Mouse (Mus musculus): ENCODE results near the gene Opcml.

The Opcml gene

DNA sequence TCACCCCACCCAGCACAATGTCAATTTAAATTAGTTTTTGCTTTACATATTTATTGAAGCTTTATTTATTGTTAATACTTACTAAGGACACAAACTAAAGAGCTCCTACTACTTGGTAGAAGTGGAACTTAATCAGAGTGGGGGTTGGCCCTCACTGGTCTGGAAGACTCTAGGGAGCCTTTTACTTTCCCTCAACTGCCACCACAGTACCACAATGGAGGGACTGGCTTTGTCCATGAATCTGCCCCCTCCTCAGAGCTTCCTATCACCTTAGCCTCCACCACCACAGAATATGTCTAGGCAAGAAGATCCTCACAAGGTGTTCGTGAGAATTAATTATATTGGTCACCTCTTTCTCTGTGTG lies 465.3 kb downstream of the Opcml start:
- DNase-seq, result no peak

DNA sequence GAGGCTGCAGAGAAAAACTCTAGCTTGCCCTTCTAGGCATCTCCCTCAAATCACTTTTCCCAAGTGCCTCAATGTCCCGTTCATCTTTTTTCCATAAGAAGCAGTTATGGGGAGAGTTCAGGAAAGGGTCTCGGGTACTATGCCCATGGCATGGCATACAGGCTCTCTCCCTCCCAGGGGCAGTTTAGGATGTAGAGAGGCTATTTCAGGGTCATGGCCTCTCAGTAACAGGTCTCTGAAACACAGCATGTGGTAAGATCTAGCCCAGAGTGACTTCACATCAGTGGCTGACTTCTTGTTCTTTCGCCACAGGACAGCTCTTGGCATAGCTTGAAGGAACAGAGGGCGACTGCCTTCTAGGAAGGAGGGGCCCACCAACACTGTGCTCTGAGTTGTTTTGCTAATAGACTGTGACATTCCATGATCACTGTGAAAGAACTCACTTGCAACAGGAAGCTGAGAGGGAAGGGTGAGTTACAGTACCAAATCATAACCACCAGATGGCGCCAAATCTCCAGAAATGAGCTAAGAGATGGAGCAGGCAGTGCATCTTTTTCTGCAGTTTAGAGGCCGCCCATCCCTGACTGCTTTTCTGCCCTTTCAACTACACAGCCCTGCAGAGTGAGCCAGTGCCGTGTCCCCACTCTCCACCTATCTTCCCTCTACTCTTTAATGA lies 470.6 kb downstream of the Opcml start:
- peak; percentile 78 for DNase-seq

DNA sequence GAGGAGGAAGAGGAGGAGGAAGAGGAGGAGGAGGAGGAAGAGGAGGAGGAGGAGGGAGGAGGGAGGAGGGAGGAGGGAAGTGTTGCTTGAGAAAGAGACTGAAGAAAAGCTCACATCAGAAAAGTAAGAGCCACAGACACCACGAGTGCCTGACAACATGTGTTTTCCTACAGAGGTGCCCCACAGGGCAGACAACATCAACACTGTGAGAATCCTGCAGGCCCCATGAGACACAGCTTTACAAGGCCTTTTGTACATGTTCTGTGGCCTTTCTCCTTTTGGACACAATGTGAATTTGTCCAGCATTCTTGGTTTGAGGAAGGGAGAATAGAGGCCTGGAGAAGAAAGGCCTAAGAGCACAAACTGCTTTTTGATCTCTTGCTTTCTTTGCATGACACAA lies 471.4 kb downstream of the Opcml start:
- DNase-seq, result no peak

DNA sequence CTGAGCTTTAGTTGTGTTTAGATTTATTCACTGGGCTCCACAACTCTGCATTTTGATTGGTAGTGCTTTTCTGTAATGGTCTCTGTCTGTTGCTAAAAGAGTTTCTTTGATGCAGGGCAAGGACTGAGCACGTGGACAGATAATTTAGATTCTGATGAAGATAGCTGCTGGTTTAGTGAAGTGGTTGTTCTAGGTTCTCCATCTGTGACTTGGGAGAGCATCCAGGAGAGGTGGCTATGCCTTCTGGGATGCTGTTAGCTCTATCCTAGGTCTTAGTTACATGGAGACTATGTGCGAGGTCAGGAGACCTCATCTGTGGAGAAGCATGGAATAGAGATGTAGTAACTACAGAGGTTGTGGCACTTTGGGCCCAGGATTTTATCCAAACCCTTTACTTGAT lies 472.3 kb downstream of the Opcml start:
- DNase-seq, result no peak

DNA sequence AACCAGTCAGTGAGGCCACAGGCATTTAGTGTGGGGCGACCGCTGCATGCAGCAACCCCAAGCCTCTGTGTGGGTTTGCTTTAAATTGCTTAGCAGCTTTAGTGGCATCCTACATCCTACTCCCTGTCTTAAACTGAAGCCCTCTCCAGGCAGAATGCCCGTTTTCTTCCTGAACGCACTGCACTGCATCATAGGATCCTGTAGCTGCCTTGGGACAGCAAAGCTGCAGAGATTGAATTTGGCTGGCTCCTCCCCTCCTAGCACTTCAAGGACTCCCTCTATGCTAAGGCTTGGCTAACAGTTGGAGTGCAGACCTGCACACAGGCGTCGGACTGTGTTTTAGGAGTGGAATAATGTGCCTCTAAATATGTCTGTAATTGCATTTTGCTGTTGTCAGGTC lies 474.2 kb downstream of the Opcml start:
- DNase-seq, result no peak

DNA sequence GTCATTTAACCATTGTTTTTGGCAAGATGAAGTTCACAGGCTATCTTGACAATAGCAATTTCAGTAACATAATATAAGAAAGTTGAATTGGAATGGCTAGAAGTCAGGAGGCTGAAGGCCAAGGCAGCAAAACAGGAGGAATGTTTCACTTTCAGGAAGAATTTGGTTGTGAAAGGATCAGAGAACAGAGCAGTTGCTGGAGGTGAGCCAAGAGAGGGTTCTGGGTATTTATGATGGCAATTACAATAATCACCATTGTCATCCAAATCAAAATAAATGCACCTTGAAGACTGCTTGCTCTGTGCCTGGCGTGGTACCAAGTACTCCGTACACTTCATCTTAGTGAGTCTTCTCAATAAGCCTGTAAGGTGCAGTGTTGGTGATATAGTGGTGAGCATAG lies 483.2 kb downstream of the Opcml start:
- DNase-seq, result no peak

DNA sequence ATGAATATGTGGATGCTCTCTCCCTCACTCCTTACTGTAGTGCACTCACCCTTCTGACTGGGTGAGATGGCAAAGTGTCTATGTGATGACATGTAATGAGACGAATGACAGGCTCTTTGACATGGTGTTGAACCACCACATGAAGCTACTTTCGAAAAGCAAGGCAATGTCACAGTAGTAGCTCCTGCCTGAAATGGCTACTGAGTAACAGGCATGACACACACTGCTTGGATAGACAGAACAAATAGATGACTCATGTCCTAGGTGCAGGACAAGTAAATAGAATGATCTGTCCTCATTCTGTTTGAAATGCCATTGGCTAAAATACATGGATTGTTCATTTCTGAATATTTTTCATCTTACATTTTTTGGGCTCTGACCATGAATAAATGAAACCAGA lies 488.0 kb downstream of the Opcml start:
- DNase-seq, result no peak

DNA sequence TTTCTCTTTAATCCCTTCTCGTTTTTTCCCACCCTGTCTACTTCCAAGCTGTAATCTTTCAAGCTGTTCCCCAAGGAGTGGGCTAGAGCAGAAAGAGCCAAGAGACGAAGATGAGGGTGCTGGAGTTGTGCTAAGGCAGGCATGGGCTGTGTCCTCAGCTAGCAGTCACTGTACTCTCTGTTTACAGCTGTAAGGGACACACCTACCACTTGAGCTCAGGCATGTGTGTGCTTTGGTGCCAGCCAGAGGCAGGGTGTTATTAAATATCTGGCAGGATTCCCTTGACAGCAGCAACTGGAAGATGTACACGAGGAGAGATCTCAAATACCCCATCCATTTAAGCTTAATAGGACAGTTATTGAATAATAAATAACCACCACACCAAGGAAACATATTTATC lies 490.4 kb downstream of the Opcml start:
- DNase-seq, result no peak

DNA sequence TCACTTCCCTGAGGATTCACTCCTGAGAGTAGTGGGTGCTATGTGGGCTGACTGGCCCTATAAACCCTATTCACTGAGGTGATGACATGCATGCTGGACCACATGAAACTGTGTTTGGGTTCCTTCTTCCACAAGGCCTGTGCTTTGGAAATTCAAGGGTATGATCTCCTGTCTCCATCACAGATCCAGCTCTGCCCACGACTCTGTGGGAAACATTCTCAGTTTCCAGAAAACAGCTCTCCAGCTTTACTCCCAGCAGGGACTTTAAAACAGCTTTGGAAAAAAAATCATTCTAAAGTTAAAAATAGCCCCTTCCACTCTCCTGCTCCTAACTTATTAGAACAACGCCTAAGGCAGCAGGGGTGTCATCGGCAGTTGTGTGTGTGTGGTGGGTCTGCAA lies 491.0 kb downstream of the Opcml start:
- no peak for DNase-seq

DNA sequence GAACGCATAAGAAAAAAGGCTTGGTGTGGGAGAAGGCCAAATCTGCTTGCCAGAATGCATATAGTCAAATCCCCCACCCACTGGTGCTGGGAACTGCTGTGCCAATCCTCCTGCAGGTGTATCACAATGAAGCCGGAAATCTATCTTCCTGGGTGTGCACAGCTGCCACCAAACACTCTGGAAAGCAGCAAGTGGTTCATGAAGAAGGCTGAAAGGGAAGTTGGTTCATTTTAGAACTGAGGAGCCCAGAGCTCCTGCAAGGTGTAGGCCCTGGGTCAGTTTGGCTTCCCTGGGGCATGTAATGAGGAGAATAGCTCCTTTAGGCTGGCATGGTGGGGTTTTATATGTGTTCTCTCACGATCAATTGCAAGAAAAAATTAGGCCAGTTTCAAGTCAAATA lies 494.4 kb downstream of the Opcml start:
- DNase-seq, result no peak

DNA sequence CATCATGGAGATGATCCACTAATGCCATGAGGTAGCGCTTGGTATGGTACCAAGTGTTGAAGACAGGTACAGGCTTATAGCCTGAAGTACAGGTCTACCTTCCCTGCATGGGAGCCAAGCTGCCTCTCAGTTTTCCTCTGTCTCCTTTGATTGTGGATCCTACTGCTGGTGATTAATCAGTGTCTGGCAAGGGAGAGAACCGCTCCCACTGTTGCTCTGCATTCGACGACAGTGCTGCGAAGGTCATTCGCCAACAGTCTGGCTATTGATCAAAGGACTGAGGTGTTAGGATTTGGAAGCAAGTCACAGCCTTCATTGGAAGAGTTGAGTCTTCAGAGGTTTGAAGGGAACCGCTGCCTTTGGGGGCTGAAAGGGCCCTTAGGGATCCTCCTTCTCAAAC lies 495.8 kb downstream of the Opcml start:
- no peak for DNase-seq

DNA sequence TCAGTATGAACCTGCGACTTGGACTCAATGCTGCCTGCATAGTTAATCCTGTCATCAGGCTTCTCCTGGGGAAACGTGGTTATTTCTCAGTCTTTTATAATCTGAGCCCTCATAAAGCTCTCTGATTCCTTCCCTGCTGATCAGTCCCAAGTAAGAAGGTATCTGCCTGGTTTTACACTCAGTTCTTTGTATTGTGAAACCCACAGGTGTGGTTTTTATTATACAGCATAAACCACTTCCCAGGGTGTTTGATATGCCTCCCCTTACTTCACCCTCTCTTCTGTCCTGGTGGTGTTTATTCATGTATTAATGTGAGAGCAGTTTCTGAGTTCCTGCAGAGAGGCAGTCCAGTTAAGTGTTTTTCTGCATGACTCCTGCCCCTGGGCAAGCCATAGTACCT lies 496.9 kb downstream of the Opcml start:
- no peak for DNase-seq

DNA sequence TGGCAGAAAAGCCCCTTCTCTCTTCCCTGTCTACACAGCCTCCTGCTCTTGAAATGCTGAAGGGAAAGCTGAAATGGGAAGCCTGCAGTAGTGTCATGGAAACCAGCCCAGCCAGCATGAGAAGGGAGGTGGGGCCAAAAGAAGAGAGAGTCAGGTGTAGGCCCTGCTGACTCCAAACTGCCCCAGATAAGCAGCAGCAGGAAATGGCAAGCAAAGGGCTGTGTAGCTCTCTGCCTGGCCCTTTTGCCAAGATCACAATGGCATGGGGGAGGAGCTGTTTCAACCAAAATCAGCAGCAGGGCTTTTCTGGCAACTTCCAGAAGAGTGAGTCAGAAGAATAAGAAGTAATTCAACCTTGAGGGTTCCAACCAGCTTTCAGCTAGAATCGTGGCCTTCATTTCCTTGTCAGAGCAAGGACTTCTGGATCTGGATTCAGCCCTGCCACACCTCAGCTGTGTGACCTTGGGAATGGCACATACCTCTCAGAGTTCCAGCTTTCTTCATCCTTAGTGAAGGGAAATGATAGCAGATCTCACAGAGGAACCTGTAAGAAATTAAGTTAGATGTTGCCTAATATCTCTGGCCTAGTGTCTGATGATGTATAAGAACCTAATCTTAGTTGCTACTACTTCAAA lies 499.2 kb downstream of the Opcml start:
- DNase-seq, result no peak

DNA sequence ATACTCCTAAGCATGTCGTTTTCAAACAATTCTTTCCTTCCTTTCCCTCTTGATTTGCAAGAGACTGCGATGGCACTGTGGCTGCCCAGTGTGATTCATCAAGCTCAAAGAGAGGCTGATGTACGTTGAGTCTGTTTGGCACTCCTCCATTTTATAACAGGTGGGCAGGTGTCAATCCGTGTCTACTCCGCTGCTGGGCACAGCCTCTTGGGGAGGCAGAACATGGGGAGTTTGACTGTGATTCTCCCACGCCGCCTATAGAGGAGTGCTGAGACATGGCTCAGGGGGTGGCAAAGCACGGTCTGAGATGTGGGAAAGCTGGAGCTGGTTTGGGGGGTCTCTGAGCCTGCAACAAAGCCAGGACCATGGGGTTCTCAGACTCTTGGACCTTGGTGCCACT lies 513.1 kb downstream of the Opcml start:
- no peak for DNase-seq

DNA sequence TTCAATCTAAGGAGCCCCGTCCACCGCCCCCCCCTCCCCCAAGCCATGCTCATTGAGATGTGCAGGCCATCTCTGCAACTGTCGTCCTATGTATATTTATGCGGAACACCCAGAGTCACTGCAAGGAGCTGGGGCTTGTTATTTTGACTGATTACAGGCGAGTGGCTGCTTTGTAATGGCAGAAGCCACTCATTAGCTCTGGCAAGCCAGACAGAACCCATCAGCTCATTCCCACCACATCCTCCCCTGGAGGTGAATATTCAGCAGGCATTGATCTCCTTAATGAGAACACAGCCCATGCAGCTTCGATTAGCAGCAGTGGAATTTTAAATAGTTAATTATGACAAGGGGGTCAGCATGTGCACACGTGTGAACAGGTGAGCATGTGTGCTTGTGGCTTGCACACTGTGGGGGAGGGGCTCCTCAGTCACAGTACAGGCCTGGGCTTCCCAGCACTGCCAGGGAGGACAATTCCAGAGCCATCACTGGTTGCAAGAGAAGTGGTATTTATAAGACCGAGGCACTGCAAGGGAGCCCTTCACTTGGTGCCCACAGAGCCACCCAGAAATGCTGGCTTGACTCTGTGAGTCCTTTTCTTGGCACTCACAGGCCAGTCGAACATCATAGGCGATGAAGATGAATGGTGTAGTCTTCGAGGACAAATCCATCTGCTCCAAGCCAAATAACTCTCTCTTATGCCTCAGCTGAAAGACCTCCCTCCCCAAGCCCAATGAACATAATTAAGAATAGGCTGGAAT lies 516.0 kb downstream of the Opcml start:
- DNase-seq, result peak; percentile 16

DNA sequence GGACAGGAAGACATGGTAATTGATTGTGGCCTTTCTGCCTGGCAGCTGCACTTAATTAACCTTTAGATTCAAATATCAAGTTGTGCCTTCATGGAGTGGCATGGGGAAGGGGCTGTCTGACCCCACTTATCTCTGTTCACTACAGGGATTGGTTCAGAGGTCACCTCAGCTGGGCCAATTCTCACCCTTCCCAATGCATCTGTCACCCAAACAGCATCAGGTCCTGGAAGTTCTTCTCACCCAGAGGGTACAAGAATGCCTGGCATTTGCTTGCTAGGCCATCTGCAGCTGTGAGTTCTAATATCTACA lies 516.5 kb downstream of the Opcml start:
- peak; percentile 21 for DNase-seq

DNA sequence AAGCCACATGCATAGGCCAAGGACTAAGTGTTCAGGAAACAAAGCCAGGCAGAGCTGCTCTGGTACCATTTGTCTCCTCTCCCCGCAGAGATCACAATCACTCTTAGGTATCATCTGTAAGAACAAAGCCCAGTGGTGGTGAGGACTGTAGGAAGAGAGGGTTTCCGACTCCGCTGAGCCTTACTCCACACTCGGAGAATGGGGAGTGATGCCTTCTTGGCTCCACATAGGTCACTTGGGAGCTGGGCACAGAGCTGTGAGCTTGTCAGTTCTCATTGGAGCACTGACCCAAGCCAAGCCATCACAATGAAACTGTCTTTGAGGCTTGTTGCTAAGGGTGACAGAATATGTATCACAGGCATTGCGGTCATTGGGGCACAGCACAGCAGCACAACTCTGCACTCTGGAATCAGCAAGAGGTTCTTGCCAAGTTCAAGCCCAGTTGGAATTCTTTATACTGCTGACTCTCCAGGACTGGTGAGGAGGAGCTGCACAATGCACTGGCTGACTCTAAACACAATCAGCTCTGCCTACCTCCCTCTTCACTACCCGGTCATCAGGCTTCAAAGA lies 517.0 kb downstream of the Opcml start:
- no peak for DNase-seq

DNA sequence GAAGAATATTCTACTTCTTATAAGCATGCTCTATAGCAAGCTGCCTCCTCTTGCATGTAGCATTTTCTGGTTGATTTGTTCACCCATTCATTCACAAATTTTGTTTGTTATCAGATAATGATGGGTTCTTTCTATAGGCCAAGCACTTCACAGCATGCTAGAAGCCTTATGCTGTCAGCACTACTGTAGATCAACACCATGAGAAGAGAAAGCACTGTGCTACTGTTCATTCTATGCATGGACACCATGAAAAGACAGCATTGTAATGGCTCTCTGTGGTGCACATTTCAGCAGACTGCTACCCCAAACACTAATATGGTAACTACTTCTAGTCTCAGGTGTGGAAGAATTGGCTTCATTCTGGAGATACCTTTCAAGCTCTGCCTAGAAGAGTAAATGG lies 527.3 kb downstream of the Opcml start:
- DNase-seq, result no peak

DNA sequence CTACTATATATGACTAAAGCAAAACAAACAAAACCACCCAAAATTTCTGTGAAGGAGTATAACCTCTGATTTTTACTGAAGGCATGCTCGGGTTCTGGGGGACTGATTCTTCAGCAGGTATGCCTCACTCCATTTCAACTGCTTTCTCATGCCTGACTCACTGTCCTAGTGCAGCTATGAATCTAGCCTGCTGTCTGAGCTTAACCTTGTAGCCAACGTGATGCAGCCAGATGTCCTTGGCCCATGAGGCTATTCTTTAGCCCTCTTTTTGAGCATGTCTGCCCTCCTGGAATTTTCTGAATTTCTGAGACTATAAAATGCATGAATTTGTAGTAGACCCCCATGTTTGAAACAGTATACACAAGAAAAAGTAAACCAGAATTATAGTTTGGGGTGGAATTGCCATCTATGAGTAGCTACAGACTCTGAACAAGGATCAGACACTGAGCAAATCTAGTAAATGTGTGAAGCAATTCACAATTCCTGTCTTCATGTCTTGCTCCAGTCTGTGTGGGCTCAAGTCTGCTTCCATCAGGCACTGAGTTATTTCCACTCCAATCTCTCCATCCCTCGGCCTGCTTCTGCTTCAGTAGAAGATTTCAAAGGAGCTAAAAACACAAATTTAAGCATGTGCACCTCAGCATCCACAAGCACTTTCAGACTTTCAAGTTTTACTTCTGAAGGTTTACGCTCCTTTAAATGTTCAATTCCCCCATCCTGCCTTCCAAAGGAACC lies 528.6 kb downstream of the Opcml start:
- DNase-seq, result no peak

DNA sequence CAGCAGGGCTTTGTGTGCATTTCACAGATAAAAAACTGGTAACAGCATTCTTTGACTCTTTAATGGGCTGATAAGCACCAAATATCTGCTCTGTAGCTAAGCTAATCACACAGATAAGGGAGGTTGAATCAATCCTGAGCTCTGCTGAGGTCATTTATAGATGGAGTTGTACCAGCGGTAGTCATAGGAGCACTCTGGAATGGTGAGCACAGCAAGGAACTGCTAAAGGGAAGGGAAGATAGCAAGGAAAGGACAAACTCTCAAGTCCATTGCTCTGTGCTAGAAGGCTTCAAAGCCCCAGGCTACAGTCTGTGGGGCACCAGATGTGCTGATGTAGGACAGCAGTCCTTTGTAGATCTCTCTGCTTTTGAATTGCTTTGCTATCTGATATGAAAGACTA lies 529.2 kb downstream of the Opcml start:
- no peak for DNase-seq

DNA sequence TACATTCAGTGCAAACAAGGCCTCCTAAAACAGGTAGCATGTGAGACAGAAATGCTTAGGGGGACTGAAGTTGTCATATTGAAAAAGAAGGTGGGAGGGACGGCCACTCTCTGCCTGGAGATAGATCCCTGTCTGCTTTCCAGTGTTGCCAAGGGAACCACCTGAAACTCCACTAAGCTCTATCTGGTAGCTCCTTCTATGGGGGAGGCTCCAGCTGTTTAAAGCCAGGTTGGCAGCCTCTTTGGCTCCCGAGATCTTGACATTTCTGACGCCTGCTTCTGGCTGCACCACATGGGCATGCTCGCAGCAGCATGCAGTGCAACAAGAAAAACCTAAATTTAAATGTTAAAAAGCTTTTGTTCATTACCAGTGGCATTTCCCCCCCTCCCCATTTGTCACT lies 537.4 kb downstream of the Opcml start:
- no peak for DNase-seq

DNA sequence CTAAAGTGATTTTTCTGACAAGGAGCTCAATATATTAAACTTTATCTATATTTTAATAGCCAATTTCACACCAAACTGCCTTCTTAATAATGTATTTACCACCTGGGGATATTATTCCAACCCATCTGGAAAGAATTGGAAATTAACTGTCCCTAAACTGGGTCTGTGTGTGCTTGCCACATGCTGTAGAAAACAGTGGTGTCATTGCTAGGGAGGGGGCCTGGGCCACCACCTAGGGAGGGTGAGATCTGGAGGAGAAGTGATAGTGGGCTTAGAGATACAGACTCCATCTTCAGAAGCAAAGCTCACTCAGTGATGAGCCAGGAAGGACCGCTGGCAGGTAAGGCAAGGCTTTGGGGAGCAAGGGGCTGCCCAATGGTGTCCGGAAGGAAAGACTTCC lies 537.9 kb downstream of the Opcml start:
- DNase-seq, result no peak

DNA sequence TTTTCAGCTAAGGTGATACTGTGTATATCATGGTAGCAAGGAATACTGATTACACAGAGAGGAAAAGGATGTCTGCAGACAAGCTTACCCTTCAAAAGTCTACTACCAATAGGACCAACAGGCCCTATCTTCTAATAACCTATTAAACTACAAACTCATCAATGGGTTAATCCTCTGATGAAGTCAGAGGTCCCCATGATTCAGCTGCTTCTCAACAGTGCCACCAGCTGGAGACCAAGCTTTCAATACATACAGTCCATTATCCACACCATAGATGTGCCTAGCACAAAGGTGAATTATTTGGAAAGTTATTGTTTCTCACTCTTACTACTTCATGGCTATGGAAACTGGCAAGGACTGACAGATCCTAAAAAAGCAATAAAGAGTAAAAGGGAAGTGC lies 538.9 kb downstream of the Opcml start:
- no peak for DNase-seq

Measured in embryo, embryonic 11 days (tissue).